Mouse (Mus musculus) liver, postnatal 0 days (tissue): ENCODE data around the gene Itgam. TPM values are rescaled to one million over a fixed set of nuclear protein-coding genes. Genes with fewer than 3 reads are reported as not detected.

ENCODE experiments used
- ATAC-seq: fragments of 200-750 bp; cut with Nextera tagmentation; 2 replicates; pipeline ENCODE4 v1.8.0; 2017; ENCODE audit warnings: mild to moderate bottlenecking, moderate library complexity
- DNase-seq: peaks from one replicate; pipeline ENCODE4 v3.0.0-alpha.2; 2016
- H3K27ac ChIP-seq: fragments of 300-500 bp; sonication (generic); 2 replicates; pipeline ENCODE4 v1.5.1; 2014; ENCODE audit warnings: antibody characterized with exemption, moderate library complexity, mild to moderate bottlenecking, low read depth
- H3K27me3 ChIP-seq: fragments of 300-500 bp; sonication (generic); 2 replicates; pipeline ENCODE4 v1.6.1; 2014; ENCODE audit warnings: low read length, control low read depth, mixed read lengths; ENCODE audit not compliant: insufficient read depth
- H3K36me3 ChIP-seq: fragments of 300-500 bp; sonication (generic); replicated peaks from 2 replicates; pipeline ENCODE4 v1.6.1; 2014; ENCODE audit warnings: mild to moderate bottlenecking, control low read depth, low read length, moderate library complexity, mixed read lengths; ENCODE audit not compliant: insufficient read depth
- H3K4me1 ChIP-seq: fragments of 300-500 bp; sonication (generic); 2 replicates; pipeline ENCODE4 v1.6.1; 2014; ENCODE audit warnings: antibody characterized with exemption, mild to moderate bottlenecking, control low read depth; ENCODE audit not compliant: insufficient read depth
- H3K4me2 ChIP-seq: fragments of 300-500 bp; sonication (generic); 2 replicates; pipeline ENCODE4 v1.6.1; 2014; ENCODE audit warnings: low read depth, mild to moderate bottlenecking, low read length, moderate library complexity, mixed read lengths
- H3K4me3 ChIP-seq: fragments of 300-500 bp; sonication (generic); 2 replicates; pipeline ENCODE4 v1.5.1; 2014; ENCODE audit warnings: low read depth, low read length
- H3K9ac ChIP-seq: fragments of 300-500 bp; sonication (generic); replicated peaks from 2 replicates; pipeline ENCODE4 v1.6.1; 2014; ENCODE audit warnings: mild to moderate bottlenecking, moderate library complexity
- H3K9me3 ChIP-seq: fragments of 300-500 bp; sonication (generic); 2 replicates; pipeline ENCODE4 v1.6.1; 2016; ENCODE audit warnings: mild to moderate bottlenecking, control low read depth, low read length, mixed read lengths
- CTCF ChIP-seq: sonication (generic); IDR thresholded peaks from 2 replicates; pipeline ENCODE4 v1.5.1; 2016; ENCODE audit warnings: antibody characterized with exemption, low read depth
- EP300 ChIP-seq: IDR thresholded peaks from 2 replicates; pipeline ENCODE4 v1.6.1; 2016; ENCODE audit warnings: antibody characterized with exemption, low read depth, mild to moderate bottlenecking
- WGBS: fragments of 180-500 bp; shearing (Covaris S2); extraction: QIAGEN DNeasy Blood & Tissue Kit; methylation state at CpG from one replicate; pipeline ENCODE4 v1.1.7; 2014; ENCODE audit not compliant: insufficient replicate concordance; 5-methylcytosine and 5-hydroxymethylcytosine counted together
- polyA plus RNA-seq: library from polyadenylated mRNA; unstranded; fragments of >200 nt; fragmentation: Nextera tagmentation; extraction: Ambion mirVana; gene quantifications from 2 replicates; pipeline ENCODE4 v1.2.1, GENCODE M21; 2015

Gene Itgam
- polyA plus RNA-seq, 1 experiment from 2014 or later: 6.1 TPM

- ATAC-seq (no peak), DNase-seq (no peak)
- peaks cover 3% of the 10 kb centered on the region; the same call in 1 of the 2 replicates for H3K36me3 ChIP-seq
- no peak overlapping the region for H3K4me3 ChIP-seq
- no peak overlapping the region for H3K9ac ChIP-seq
- 77% methylated on average over 8 of the region's 8 CpGs for WGBS
- no peaks in the 10 kb centered on the region for H3K27me3 ChIP-seq
- H3K9me3 ChIP-seq: no peaks in the 10 kb centered on the region
- H3K27ac ChIP-seq: no peak overlapping the region
- no peaks in the 10 kb centered on the region for H3K4me1 ChIP-seq
- no peak overlapping the region for H3K4me2 ChIP-seq
- no peak for TF ChIP-seq CTCF
- no peak for TF ChIP-seq EP300
Observed at GRCm38 (mm10) chr7:128080012-128080411, 17.6 kb downstream of the Itgam start.

- ATAC-seq (no peak), DNase-seq (no peak)
- Histone ChIP-seq H3K9me3 (no peaks in the 10 kb centered on the region), H3K27me3 (no peaks in the 10 kb centered on the region), H3K4me2 (peak overlapping the region; percentile 18; the same call in 1 of the 2 replicates), H3K27ac (no peak overlapping the region), H3K36me3 (no peaks in the 10 kb centered on the region), H3K4me1 (no peaks in the 10 kb centered on the region), H3K9ac (no peak overlapping the region), H3K4me3 (no peak overlapping the region)
- WGBS: 40% methylated on average over 7 of the region's 7 CpGs
- TF ChIP-seq CTCF (no peak), EP300 (no peak)
Observed at GRCm38 (mm10) chr7:128089141-128089540, 26.7 kb downstream of the Itgam start.

GRCm38 (mm10) chr7:128098135-128098534 lies 35.7 kb downstream of the Itgam start:
- no peaks in the 10 kb centered on the region for H3K36me3 ChIP-seq
- H3K4me3 ChIP-seq: no peak overlapping the region
- no peak for TF ChIP-seq EP300
- peak; percentile 8; the same call in 1 of the 2 replicates for TF ChIP-seq CTCF
- H3K9me3 ChIP-seq: no peaks in the 10 kb centered on the region
- WGBS: 71% methylated on average over 1 of the region's 1 CpGs
- H3K9ac ChIP-seq: no peak overlapping the region
- H3K4me2 ChIP-seq: no peak overlapping the region
- DNase-seq (no peak), ATAC-seq (no peak)
- H3K27ac ChIP-seq: no peak overlapping the region
- no peaks in the 10 kb centered on the region for H3K4me1 ChIP-seq
- no peaks in the 10 kb centered on the region for H3K27me3 ChIP-seq

- H3K27me3 ChIP-seq: no peaks in the 10 kb centered on the region
- H3K27ac ChIP-seq: no peak overlapping the region
- no peaks in the 10 kb centered on the region for H3K4me1 ChIP-seq
- H3K4me2 ChIP-seq: no peak overlapping the region
- H3K9ac ChIP-seq: no peak overlapping the region
- H3K36me3 ChIP-seq: no peaks in the 10 kb centered on the region
- WGBS: 52% methylated on average over 2 of the region's 2 CpGs
- ATAC-seq (no peak), DNase-seq (peak; percentile 33)
- H3K9me3 ChIP-seq: no peaks in the 10 kb centered on the region
- no peak overlapping the region for H3K4me3 ChIP-seq
- 0 out of 2 replicates have a peak, but pooled peaks have one; percentile 12 for TF ChIP-seq CTCF
- 0 out of 2 replicates have a peak, but pooled peaks have one; percentile 35 for TF ChIP-seq EP300
Observed at GRCm38 (mm10) chr7:128100742-128101357, 38.4 kb downstream of the Itgam start.

GRCm38 (mm10) chr7:128105246-128105645 lies 42.8 kb downstream of the Itgam start:
- no peaks in the 10 kb centered on the region for H3K36me3 ChIP-seq
- DNase-seq: no peak
- no peak overlapping the region for H3K4me2 ChIP-seq
- no peak overlapping the region for H3K27ac ChIP-seq
- H3K9ac ChIP-seq: no peak overlapping the region
- no peaks in the 10 kb centered on the region for H3K27me3 ChIP-seq
- ATAC-seq: no peak
- no peak overlapping the region for H3K4me3 ChIP-seq
- TF ChIP-seq CTCF (no peak), EP300 (no peak)
- WGBS: 63% methylated on average over 4 of the region's 4 CpGs
- no peaks in the 10 kb centered on the region for H3K9me3 ChIP-seq
- no peaks in the 10 kb centered on the region for H3K4me1 ChIP-seq

- no peak overlapping the region for H3K4me2 ChIP-seq
- ATAC-seq (no peak), DNase-seq (no peak)
- H3K27ac ChIP-seq: no peak overlapping the region
- 73% methylated on average over 7 of the region's 7 CpGs for WGBS
- no peaks in the 10 kb centered on the region for H3K9me3 ChIP-seq
- no peak overlapping the region for H3K4me3 ChIP-seq
- TF ChIP-seq EP300 (no peak), CTCF (no peak)
- no peaks in the 10 kb centered on the region for H3K4me1 ChIP-seq
- no peaks in the 10 kb centered on the region for H3K36me3 ChIP-seq
- no peaks in the 10 kb centered on the region for H3K27me3 ChIP-seq
- no peak overlapping the region for H3K9ac ChIP-seq
Observed at GRCm38 (mm10) chr7:128107462-128107861, 45.0 kb downstream of the Itgam start.

- no peaks in the 10 kb centered on the region for H3K27me3 ChIP-seq
- DNase-seq (no peak), ATAC-seq (no peak)
- no peak overlapping the region for H3K4me2 ChIP-seq
- 44% methylated on average over 2 of the region's 2 CpGs for WGBS
- no peaks in the 10 kb centered on the region for H3K4me1 ChIP-seq
- no peaks in the 10 kb centered on the region for H3K36me3 ChIP-seq
- TF ChIP-seq EP300: no peak
- TF ChIP-seq CTCF: no peak
- H3K9ac ChIP-seq: no peak overlapping the region
- H3K9me3 ChIP-seq: no peaks in the 10 kb centered on the region
- no peak overlapping the region for H3K27ac ChIP-seq
- H3K4me3 ChIP-seq: no peak overlapping the region
Observed at GRCm38 (mm10) chr7:128110314-128110713, 47.9 kb downstream of the Itgam start.
